Mouse (Mus musculus): ENCODE data around the gene Tbc1d2b. TPM values are rescaled to one million over a fixed set of nuclear protein-coding genes. Genes with fewer than 3 reads are reported as not detected.

Tbc1d2b gene
- polyA plus RNA-seq, 1 experiment from 2014 or later, result 9.6 TPM

DNA sequence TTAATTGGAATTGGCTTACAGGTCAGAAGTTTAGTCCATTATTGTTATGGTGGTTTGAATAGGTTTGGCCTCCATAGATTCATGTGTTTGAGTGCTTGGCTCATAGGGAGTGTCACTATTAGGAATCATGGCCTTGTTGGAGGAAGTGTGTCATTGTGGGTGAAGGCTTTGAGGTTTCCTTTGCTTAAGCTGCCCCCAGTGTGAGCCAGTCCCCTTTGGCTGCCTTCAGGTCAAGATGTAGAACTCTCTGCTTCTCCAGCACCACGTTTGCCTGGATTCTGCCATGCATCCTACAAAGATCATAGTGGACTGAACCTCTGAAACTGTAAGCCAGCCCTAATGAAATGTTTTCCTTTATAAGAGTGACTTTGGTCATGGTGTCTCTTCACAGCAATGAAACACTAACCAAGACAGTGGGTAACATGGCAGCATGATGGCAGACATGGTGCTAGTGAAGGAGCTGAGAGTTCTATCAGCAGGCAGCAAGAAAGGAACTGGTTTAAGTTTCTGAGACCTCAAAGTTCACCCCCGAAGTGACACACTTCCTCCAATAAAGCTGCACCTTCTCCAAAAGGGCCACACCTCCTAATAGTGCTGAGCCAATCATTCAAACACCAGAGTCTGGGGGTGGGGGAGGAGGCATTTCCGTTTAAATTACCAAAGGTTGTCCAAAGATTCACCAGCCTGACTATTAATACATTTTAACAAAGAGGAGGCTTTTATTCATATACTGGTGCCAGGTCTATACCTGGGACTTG lies 23.2 kb upstream of the Tbc1d2b start:
- ATAC-seq (ENCODE audit: insufficient number of reproducible peaks, low FRiP score, low TSS enrichment, low read depth), result no peak
- Histone ChIP-seq H3K9ac (ENCODE audit: low read length) (no peak overlapping the region), H3K36me3 (ENCODE audit: control insufficient read depth, insufficient read depth, low read length) (no peaks in the 10 kb centered on the region), H3K4me1 (ENCODE audit: control insufficient read depth, insufficient read depth, low read length) (no peaks in the 10 kb centered on the region), H3K4me3 (ENCODE audit: low read depth, low read length) (no peak overlapping the region), H3K4me2 (ENCODE audit: low read depth, severe bottlenecking) (no peak overlapping the region), H3K27ac (replicated peaks; ENCODE audit: low read depth, low read length) (no peak overlapping the region), H3K9me3 (ENCODE audit: control insufficient read depth, low read length) (no peaks in the 10 kb centered on the region), H3K27me3 (ENCODE audit: control insufficient read depth, insufficient read depth, low read length) (no peaks in the 10 kb centered on the region)
- WGBS, result 60% methylated on average over 3 of the region's 3 CpGs
- no peak for DNase-seq (ENCODE audit: low spot score)

DNA sequence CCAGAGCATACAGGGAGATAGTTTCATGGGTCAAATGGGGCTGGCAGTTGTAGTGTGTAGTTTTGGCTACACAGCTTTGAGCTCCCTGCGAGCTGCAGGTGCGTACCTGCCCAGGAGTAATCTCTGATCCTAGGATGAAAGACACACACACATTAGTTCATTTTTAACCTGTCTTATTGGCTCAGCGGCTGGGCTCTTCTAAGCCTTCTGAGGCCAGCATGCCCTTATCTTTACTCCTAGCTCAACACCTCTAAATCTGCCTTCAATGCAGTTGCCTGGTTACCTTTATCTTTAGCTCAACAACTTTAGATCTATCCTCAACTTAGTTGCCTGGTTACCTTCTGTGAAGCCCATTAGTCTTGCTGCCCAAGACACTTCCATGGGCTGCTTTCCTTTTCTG lies 7.8 kb upstream of the Tbc1d2b start:
- DNase-seq (ENCODE audit: low spot score), result no peak
- H3K27me3 ChIP-seq (ENCODE audit: control insufficient read depth, insufficient read depth, low read length), result no peaks in the 10 kb centered on the region
- WGBS, result 92% methylated on average over 3 of the region's 3 CpGs
- no peak for ATAC-seq (ENCODE audit: insufficient number of reproducible peaks, low FRiP score, low TSS enrichment, low read depth)
- H3K36me3 ChIP-seq (ENCODE audit: control insufficient read depth, insufficient read depth, low read length), result no peaks in the 10 kb centered on the region
- H3K4me3 ChIP-seq (ENCODE audit: low read depth, low read length), result no peak overlapping the region
- no peak overlapping the region for H3K9ac ChIP-seq (ENCODE audit: low read length)
- H3K4me2 ChIP-seq (ENCODE audit: low read depth, severe bottlenecking), result no peak overlapping the region
- H3K4me1 ChIP-seq (ENCODE audit: control insufficient read depth, insufficient read depth, low read length), result no peaks in the 10 kb centered on the region
- no peak overlapping the region for H3K27ac ChIP-seq (replicated peaks; ENCODE audit: low read depth, low read length)
- H3K9me3 ChIP-seq (ENCODE audit: control insufficient read depth, low read length), result no peaks in the 10 kb centered on the region

DNA sequence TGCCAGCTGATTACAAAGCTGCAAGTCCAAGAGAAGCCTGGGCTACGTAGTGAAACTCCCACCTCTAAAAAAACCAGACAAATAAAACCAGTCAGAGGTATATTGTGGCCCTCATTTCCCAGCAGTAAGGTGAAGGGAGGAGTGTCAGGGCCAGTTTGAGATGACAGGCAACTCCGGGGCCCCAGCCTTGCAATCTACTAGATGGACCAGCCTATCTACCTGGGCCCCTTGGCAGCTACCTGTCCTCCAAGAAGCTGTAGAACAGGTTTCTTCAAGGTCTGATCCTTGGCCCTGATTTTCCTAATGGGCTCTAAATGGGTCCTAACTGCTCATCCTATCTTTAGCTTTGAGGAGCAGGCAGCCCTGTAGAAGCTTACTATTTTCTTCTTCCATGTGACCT lies 7.3 kb upstream of the Tbc1d2b start:
- H3K4me2 ChIP-seq (ENCODE audit: low read depth, severe bottlenecking), result no peak overlapping the region
- H3K36me3 ChIP-seq (ENCODE audit: control insufficient read depth, insufficient read depth, low read length), result no peaks in the 10 kb centered on the region
- no peak for ATAC-seq (ENCODE audit: insufficient number of reproducible peaks, low FRiP score, low TSS enrichment, low read depth)
- no peaks in the 10 kb centered on the region for H3K4me1 ChIP-seq (ENCODE audit: control insufficient read depth, insufficient read depth, low read length)
- no peaks in the 10 kb centered on the region for H3K27me3 ChIP-seq (ENCODE audit: control insufficient read depth, insufficient read depth, low read length)
- H3K9ac ChIP-seq (ENCODE audit: low read length), result no peak overlapping the region
- no peak overlapping the region for H3K4me3 ChIP-seq (ENCODE audit: low read depth, low read length)
- no peaks in the 10 kb centered on the region for H3K9me3 ChIP-seq (ENCODE audit: control insufficient read depth, low read length)
- H3K27ac ChIP-seq (replicated peaks; ENCODE audit: low read depth, low read length), result no peak overlapping the region
- WGBS, result 86% methylated on average over 2 of the region's 2 CpGs
- no peak for DNase-seq (ENCODE audit: low spot score)

DNA sequence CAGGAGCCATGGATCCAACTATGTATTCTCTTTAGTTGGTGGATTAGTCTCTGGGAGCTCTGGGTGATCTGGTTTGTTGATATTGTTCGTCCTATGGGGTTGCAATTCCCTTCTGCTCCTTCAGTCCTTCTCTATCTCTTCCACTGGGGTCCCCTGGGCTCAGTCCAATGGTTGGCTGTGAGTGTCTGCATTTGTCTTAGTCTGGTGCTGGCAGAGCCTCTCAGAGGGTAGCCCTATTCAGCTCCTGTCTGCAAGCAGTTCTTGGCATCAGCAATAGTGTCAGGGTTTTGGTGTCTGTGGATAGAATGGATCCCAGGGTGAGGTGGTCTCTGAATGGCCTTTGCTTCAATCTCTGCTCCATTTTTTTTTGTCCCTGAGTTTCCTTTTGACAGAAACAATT lies 6.2 kb upstream of the Tbc1d2b start:
- H3K36me3 ChIP-seq (ENCODE audit: control insufficient read depth, insufficient read depth, low read length), result no peaks in the 10 kb centered on the region
- whole genome bisulfite sequencing, result 71% methylated on average over 1 of the region's 1 CpGs
- peak; percentile 11 for DNase-seq (ENCODE audit: low spot score)
- no peak overlapping the region for H3K4me2 ChIP-seq (ENCODE audit: low read depth, severe bottlenecking)
- H3K27me3 ChIP-seq (ENCODE audit: control insufficient read depth, insufficient read depth, low read length), result no peaks in the 10 kb centered on the region
- no peaks in the 10 kb centered on the region for H3K4me1 ChIP-seq (ENCODE audit: control insufficient read depth, insufficient read depth, low read length)
- H3K9me3 ChIP-seq (ENCODE audit: control insufficient read depth, low read length), result no peaks in the 10 kb centered on the region
- H3K9ac ChIP-seq (ENCODE audit: low read length), result no peak overlapping the region
- ATAC-seq (ENCODE audit: insufficient number of reproducible peaks, low FRiP score, low TSS enrichment, low read depth), result no peak
- no peak overlapping the region for H3K4me3 ChIP-seq (ENCODE audit: low read depth, low read length)
- H3K27ac ChIP-seq (replicated peaks; ENCODE audit: low read depth, low read length), result no peak overlapping the region

DNA sequence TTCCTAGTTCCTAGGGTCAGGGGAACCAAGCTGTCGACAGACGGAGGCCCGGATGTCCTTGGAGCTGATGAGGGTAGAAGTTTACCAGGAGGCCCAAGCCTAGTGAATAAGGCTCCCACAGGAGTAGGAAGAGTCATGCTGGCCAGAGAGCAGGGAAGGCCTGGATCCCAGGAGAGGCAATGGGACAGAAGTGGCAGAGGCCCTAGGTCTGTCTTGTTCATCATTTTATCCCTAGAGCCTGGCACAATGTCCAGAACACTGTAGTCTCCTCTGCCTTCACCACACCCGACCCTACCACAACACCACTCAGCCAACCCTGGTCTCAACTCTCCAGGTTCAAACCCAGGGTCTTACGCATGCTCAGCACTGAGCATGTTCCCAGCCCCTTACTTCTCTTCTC lies 5.3 kb upstream of the Tbc1d2b start:
- WGBS, result 89% methylated on average over 5 of the region's 5 CpGs
- no peaks in the 10 kb centered on the region for H3K4me1 ChIP-seq (ENCODE audit: control insufficient read depth, insufficient read depth, low read length)

DNA sequence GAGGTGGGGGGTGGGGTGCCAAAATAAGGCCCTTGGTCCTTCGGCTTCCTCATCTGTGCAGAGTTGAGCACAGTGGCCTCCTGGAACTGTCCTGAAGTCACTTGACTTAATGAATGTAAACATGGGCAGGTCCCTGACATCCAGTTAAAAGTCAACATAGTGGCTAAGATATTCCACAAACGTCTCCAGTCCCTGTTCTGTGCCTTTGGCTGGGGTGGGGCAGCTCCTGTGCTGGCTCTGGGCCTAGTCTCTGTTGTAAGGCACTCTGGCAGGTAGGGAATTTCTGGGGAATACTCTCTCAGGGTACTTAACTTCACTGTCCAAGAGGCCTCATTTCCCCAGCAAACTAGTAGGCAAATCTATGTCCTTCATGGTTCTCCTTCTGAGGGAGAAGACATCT lies 4.9 kb upstream of the Tbc1d2b start:
- Histone ChIP-seq H3K4me1 (ENCODE audit: control insufficient read depth, insufficient read depth, low read length) (no peaks in the 10 kb centered on the region), H3K4me3 (ENCODE audit: low read depth, low read length) (no peak overlapping the region), H3K9me3 (ENCODE audit: control insufficient read depth, low read length) (no peaks in the 10 kb centered on the region), H3K9ac (ENCODE audit: low read length) (no peak overlapping the region), H3K36me3 (ENCODE audit: control insufficient read depth, insufficient read depth, low read length) (no peaks in the 10 kb centered on the region), H3K27me3 (ENCODE audit: control insufficient read depth, insufficient read depth, low read length) (no peaks in the 10 kb centered on the region), H3K27ac (replicated peaks; ENCODE audit: low read depth, low read length) (no peak overlapping the region), H3K4me2 (ENCODE audit: low read depth, severe bottlenecking) (no peak overlapping the region)
- ATAC-seq (ENCODE audit: insufficient number of reproducible peaks, low FRiP score, low TSS enrichment, low read depth), result no peak
- WGBS, result 67% methylated on average over 2 of the region's 2 CpGs
- DNase-seq (ENCODE audit: low spot score), result peak; percentile 7

More for the DNA sequence above, 5.3 kb upstream of the Tbc1d2b start:
- Histone ChIP-seq H3K9ac (ENCODE audit: low read length) (no peak overlapping the region), H3K4me3 (ENCODE audit: low read depth, low read length) (no peak overlapping the region), H3K27me3 (ENCODE audit: control insufficient read depth, insufficient read depth, low read length) (no peaks in the 10 kb centered on the region), H3K9me3 (ENCODE audit: control insufficient read depth, low read length) (no peaks in the 10 kb centered on the region), H3K27ac (replicated peaks; ENCODE audit: low read depth, low read length) (no peak overlapping the region), H3K36me3 (ENCODE audit: control insufficient read depth, insufficient read depth, low read length) (no peaks in the 10 kb centered on the region), H3K4me2 (ENCODE audit: low read depth, severe bottlenecking) (no peak overlapping the region)
- ATAC-seq (ENCODE audit: insufficient number of reproducible peaks, low FRiP score, low TSS enrichment, low read depth), result no peak
- DNase-seq (ENCODE audit: low spot score), result peak; percentile 15

DNA sequence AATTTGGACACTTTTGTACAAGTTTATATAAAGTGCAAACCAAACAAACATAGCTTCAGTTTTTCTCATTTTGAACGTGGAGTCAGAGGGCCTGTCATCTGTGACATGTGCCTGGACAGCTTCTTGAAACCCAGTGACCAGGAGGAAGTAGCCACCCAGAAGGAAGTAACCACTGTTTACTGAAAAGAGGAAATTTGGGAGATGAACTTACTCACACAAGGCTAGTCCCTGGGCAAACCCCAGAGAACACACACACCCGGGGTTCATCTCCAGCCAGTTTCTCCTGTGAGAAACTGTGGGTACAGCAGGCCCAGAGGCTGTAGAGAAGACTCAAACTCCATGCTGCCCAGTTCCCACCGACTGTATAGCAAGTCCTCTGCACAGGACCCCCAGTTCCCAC lies 3.9 kb upstream of the Tbc1d2b start:
- 81% methylated on average over 3 of the region's 3 CpGs for WGBS
- H3K27ac ChIP-seq (replicated peaks; ENCODE audit: low read depth, low read length), result no peak overlapping the region
- no peak overlapping the region for H3K9ac ChIP-seq (ENCODE audit: low read length)
- no peaks in the 10 kb centered on the region for H3K27me3 ChIP-seq (ENCODE audit: control insufficient read depth, insufficient read depth, low read length)
- DNase-seq (ENCODE audit: low spot score), result peak; percentile 16
- H3K4me3 ChIP-seq (ENCODE audit: low read depth, low read length), result no peak overlapping the region
- ATAC-seq (ENCODE audit: insufficient number of reproducible peaks, low FRiP score, low TSS enrichment, low read depth), result no peak
- H3K9me3 ChIP-seq (ENCODE audit: control insufficient read depth, low read length), result no peaks in the 10 kb centered on the region
- no peak overlapping the region for H3K4me2 ChIP-seq (ENCODE audit: low read depth, severe bottlenecking)
- H3K36me3 ChIP-seq (ENCODE audit: control insufficient read depth, insufficient read depth, low read length), result no peaks in the 10 kb centered on the region
- H3K4me1 ChIP-seq (ENCODE audit: control insufficient read depth, insufficient read depth, low read length), result peaks cover under 1% of the 10 kb centered on the region; the same call in 1 of the 2 replicates

DNA sequence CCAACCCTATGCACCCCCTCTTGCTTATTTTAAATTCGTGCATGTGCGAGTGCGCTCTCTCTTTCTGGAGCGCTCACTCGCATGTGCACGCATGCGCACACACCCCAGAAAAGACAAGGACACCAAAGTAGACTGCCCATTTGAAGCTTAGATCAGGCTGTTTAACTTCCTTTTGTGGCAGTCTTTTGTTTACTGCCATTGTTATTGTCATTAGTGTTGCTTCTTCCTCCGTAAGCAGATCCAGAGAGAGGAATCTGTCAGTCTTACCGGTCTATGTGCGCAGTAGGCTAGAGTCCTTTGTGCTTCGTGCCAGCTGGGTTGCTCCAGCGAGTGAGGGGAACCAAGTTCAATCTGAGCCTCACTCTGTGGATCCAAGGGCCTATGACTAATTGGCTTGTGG lies 1.7 kb upstream of the Tbc1d2b start:
- Histone ChIP-seq H3K27me3 (ENCODE audit: control insufficient read depth, insufficient read depth, low read length) (no peaks in the 10 kb centered on the region), H3K9me3 (ENCODE audit: control insufficient read depth, low read length) (no peaks in the 10 kb centered on the region), H3K4me2 (ENCODE audit: low read depth, severe bottlenecking) (no peak overlapping the region), H3K9ac (ENCODE audit: low read length) (no peak overlapping the region), H3K4me1 (ENCODE audit: control insufficient read depth, insufficient read depth, low read length) (peaks cover 7% of the 10 kb centered on the region; the same call in 1 of the 2 replicates), H3K4me3 (ENCODE audit: low read depth, low read length) (no peak overlapping the region), H3K36me3 (ENCODE audit: control insufficient read depth, insufficient read depth, low read length) (no peaks in the 10 kb centered on the region), H3K27ac (replicated peaks; ENCODE audit: low read depth, low read length) (no peak overlapping the region)
- WGBS, result 79% methylated on average over 12 of the region's 12 CpGs
- peak; percentile 16 for DNase-seq (ENCODE audit: low spot score)
- no peak for ATAC-seq (ENCODE audit: insufficient number of reproducible peaks, low FRiP score, low TSS enrichment, low read depth)

Data from limb, embryonic 11.5 days (tissue).